Mouse (Mus musculus) adrenal gland (tissue): ENCODE measurements at regions not wholly inside any gene's neighbourhood (a gene's known extent, or its start where the extent isn't known, plus 50 kb on each side); places are given as distances from the start of the nearest gene placed in this dataset.

ENCODE experiments used
- microRNA-seq, 2 experiments: library from miRNA; unstranded; fragments of <30 nt; microRNA quantifications; one replicate each; pipeline ENCODE4; 2019

Small RNA genes lying in the stretch of these regions (microRNA-seq; reads per million reads assigned to microRNA genes)
- gene Gm44358: 0 reads per million in 2 experiments
